Mouse (Mus musculus) lung, postnatal 0 days (tissue): ENCODE measurements around the gene Rora.

Experiments
- CTCF ChIP-seq: IDR thresholded peaks from 2 replicates; pipeline ENCODE4 v1.5.1; 2016; ENCODE audit warnings: antibody characterized with exemption, mild to moderate bottlenecking
- EP300 ChIP-seq: IDR thresholded peaks from 2 replicates; pipeline ENCODE4 v1.6.1; 2016; ENCODE audit warnings: antibody characterized with exemption, mild to moderate bottlenecking, control low read depth

DNA sequence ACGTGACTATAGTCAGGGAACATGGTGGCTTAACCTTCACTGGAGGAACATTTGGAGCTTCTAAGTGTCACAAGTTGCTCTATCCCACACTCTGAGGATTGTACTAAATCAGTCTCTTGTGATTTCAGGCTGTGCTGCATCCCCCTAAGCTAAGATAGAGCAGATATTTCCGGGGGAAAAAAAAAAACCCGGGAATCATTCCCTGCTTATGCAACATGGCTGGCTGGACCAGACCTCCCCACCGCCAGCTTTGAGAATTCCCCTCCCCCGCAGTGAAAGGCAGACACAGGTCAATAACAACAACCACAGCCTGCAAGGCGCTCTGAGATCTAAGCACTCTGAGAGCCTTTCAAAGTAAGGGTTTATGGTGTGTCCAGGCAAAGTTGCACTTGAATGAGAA is 244.7 kb downstream of the Rora start:
- TF ChIP-seq CTCF, result no peak
- no peak for TF ChIP-seq EP300
